Mouse (Mus musculus): ENCODE data around the gene Rdh11. TPM values are rescaled to one million over a fixed set of nuclear protein-coding genes. Genes with fewer than 3 reads are reported as not detected.

Rdh11 gene
- 10 to 100 TPM in 1 of 2 experiments, 1 to 10 TPM in 1; 9.9 to 19.2 TPM for polyA plus RNA-seq (2012; fragmentation: generic; extraction: Trizol)

GRCm38 (mm10) chr12:79192193-79192592 is at the start of gene Rdh11:
Gene Rdh11, minus strand, starts transcription at chr12:79192293.

GRCm38 (mm10) chr12:79208703-79209464 is 16.8 kb upstream of the Rdh11 start, which contains the start of gene Rdh12:
Gene Rdh12, plus strand, starts transcription at chr12:79208914.

GRCm38 (mm10) chr12:79172019-79172941 is 19.8 kb downstream of the Rdh11 start, which contains the start of gene Vti1b:
Gene Vti1b, minus strand, starts transcription at chr12:79172667.

GRCm38 (mm10) chr12:79130299-79131177 is 61.6 kb downstream of the Rdh11 start, which contains the start of gene Arg2:
Gene Arg2, plus strand, starts transcription at chr12:79130777.

Other genes starting within 250 kb of the Rdh11 start
- under 1 TPM; 0.05 to 0.70 TPM for gene Tmem229b, start 184.7 kb downstream of the Rdh11 start, polyA plus RNA-seq (2012; fragmentation: generic; extraction: Trizol)
- gene Plekhh1, start 163.1 kb downstream of the Rdh11 start, polyA plus RNA-seq (2012; fragmentation: generic; extraction: Trizol): under 1 TPM; 0.04 to 0.09 TPM
- 1 to 10 TPM in 1 of 2 experiments, under 1 TPM in 1; 0.34 to 5.4 TPM for gene Pigh, start 102.6 kb downstream of the Rdh11 start, polyA plus RNA-seq (2012; fragmentation: generic; extraction: Trizol)
- gene Arg2, start 61.5 kb downstream of the Rdh11 start, polyA plus RNA-seq (2012; fragmentation: generic; extraction: Trizol): under 1 TPM; 0.04 to 0.07 TPM
- 10 to 100 TPM; 16.7 to 73.9 TPM for gene Vti1b, start 19.6 kb downstream of the Rdh11 start, polyA plus RNA-seq (2012; fragmentation: generic; extraction: Trizol)
- gene Rdh12, start 16.6 kb upstream of the Rdh11 start, polyA plus RNA-seq (2012; fragmentation: generic; extraction: Trizol): 1 to 10 TPM in 1 of 2 experiments, under 1 TPM in 1; 0.55 to 2.1 TPM
- 10 to 100 TPM in 1 of 2 experiments, 1 to 10 TPM in 1; 3.4 to 13.5 TPM for gene Zfyve26, start 104.0 kb upstream of the Rdh11 start, polyA plus RNA-seq (2012; fragmentation: generic; extraction: Trizol)
- gene Rad51b, start 105.0 kb upstream of the Rdh11 start, polyA plus RNA-seq (2012; fragmentation: generic; extraction: Trizol): 1 to 10 TPM; 1.2 to 5.1 TPM